Comparison of ENCODE assay signal across 8 mouse cellular contexts in the genomic region with DNA sequence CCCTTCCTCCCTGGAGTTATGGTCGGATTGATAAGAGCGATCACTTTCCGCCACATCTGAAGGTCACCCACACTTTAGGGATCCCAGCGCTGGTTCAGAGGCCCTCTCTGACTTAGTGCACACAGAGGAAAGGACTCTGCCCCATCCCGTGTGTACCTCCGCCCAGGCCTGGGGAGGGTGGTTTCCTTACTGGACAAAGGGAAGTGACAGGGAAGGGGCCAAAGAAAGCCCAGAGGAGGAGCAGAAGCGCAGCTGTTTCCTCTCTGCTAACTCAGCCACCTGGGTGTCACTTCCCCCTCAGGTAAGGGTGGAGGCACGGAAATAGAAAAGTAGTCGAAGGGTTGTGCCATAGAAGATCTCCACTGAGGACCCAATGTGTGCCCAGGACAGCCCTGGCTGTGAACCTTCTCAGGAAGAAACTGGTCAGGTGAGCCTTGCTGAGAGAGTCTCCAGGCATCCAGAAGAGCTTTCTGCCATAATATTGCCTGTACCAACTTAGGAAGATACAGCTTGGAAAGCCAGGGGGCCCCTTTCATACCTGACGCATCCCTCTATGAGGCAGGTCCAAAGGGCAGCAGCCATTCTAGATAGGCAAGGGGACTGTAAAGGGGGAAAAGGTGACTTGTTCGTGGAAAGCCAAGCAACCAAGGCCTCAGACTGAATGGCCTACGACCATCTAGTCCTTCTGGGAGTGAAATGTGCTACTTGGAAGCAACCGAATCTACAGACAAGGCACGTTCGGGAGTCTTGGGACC. TPM values are rescaled to one million over a fixed set of nuclear protein-coding genes. Genes with fewer than 3 reads are reported as not detected.
DNase-seq lines count a peak whose midpoint lies in the region; ATAC-seq and TF ChIP-seq lines count a peak whose summit lies in the region.
"Had no signal": no experiment of that assay in that cellular context is flagged by ENCODE, and none has a peak within 500 bp of the region (broad histone marks: within the 10 kb centered on the region; RNA-seq: fewer than 3 reads in every experiment).

No protein-coding gene starts in this region.

- peak overlapping the region; percentile 96 for H3K27ac ChIP-seq in heart, embryonic 15.5 days
- no peak overlapping the region for H3K27ac ChIP-seq in liver, embryonic 14.5 days
- H3K27ac ChIP-seq in forebrain, embryonic 14.5 days (ENCODE audit: low read depth, low read length), result no peak overlapping the region

- peak overlapping the region; percentile 43; the same call in 1 of the 2 replicates for H3K4me2 ChIP-seq in heart, embryonic 15.5 days
- no peak overlapping the region for H3K4me2 ChIP-seq in liver, embryonic 14.5 days (ENCODE audit: low read depth)
- no peak overlapping the region for H3K4me2 ChIP-seq in forebrain, embryonic 14.5 days (ENCODE audit: low read length)

- H3K4me3 ChIP-seq in heart, embryonic 15.5 days, result no peak overlapping the region
- H3K4me3 ChIP-seq in liver, embryonic 14.5 days (ENCODE audit: insufficient read depth in 1 of 2, low read depth in 2 of 2, low read length in 2 of 2), result no peak overlapping the region
- no peak overlapping the region for H3K4me3 ChIP-seq in forebrain, embryonic 14.5 days (ENCODE audit: low read depth, low read length)

- H3K36me3 ChIP-seq in heart, embryonic 15.5 days, result no peaks in the 10 kb centered on the region
- no peaks in the 10 kb centered on the region for H3K36me3 ChIP-seq in liver, embryonic 14.5 days (replicated peaks; ENCODE audit: control insufficient read depth, insufficient read depth, low read depth)
- no peaks in the 10 kb centered on the region for H3K36me3 ChIP-seq in forebrain, embryonic 14.5 days (ENCODE audit: control insufficient read depth, insufficient read depth, low read length)

- H3K4me1 ChIP-seq in heart, embryonic 15.5 days (replicated peaks), result peaks cover 96% of the 10 kb centered on the region
- H3K4me1 ChIP-seq in liver, embryonic 14.5 days (replicated peaks; ENCODE audit: control insufficient read depth in 2 of 2, insufficient read depth in 2 of 2, low read length in 1 of 2), result peaks cover 6 to 58% of the 10 kb centered on the region in 2 experiments
- H3K4me1 ChIP-seq in forebrain, embryonic 14.5 days (ENCODE audit: control insufficient read depth, insufficient read depth, low read length), result peaks cover 18% of the 10 kb centered on the region

- DNase-seq in spleen, postnatal 36 days (ENCODE audit: low spot score in 2 of 2), result peak; percentile 65 to 66
- no peak for DNase-seq in spleen, adult 12 weeks (ENCODE audit: low spot score)
- no peak for DNase-seq in liver, embryonic 14.5 days (ENCODE audit: low read depth in 3 of 3, low spot score in 3 of 3)
- DNase-seq in cerebellum, postnatal 25 days, result no peak
- no peak for DNase-seq in forebrain, embryonic 14.5 days (ENCODE audit: low spot score)
- DNase-seq in cerebellum, postnatal 14 days, result no peak

- ATAC-seq in heart, embryonic 15.5 days (replicated peaks; ENCODE audit: insufficient number of reproducible peaks, insufficient read depth, low FRiP score, low read depth), result no peak; the same call in 1 of the 2 replicates
- ATAC-seq in liver, embryonic 14.5 days (ENCODE audit: insufficient read depth), result peak; percentile 37; the same call in 1 of the 2 replicates
- no peak for ATAC-seq in forebrain, embryonic 14.5 days
- ATAC-seq: Patski had no signal

- H3K9me3 ChIP-seq in heart, embryonic 15.5 days (replicated peaks), result no peaks in the 10 kb centered on the region
- no peaks in the 10 kb centered on the region for H3K9me3 ChIP-seq in liver, embryonic 14.5 days (ENCODE audit: control insufficient read depth, low read length)
- no peaks in the 10 kb centered on the region for H3K9me3 ChIP-seq in forebrain, embryonic 14.5 days (replicated peaks; ENCODE audit: control insufficient read depth, low read length)

- 59% methylated on average over 15 of the region's 15 CpGs for WGBS in heart, embryonic 15.5 days
- 36% methylated on average over 15 of the region's 15 CpGs for WGBS in liver, embryonic 14.5 days (ENCODE audit: insufficient replicate concordance)
- WGBS in forebrain, embryonic 14.5 days, result 89% methylated on average over 15 of the region's 15 CpGs

- H3K27me3 ChIP-seq in heart, embryonic 15.5 days, result no peaks in the 10 kb centered on the region
- no peaks in the 10 kb centered on the region for H3K27me3 ChIP-seq in liver, embryonic 14.5 days (ENCODE audit: control insufficient read depth, insufficient read depth, low read length)
- no peaks in the 10 kb centered on the region for H3K27me3 ChIP-seq in forebrain, embryonic 14.5 days (replicated peaks; ENCODE audit: control insufficient read depth, insufficient read depth, low read length)
- H3K27me3 ChIP-seq: Patski had no signal

- H3K9ac ChIP-seq in heart, embryonic 15.5 days, result no peak overlapping the region
- H3K9ac ChIP-seq in liver, embryonic 14.5 days (replicated peaks), result no peak overlapping the region; the same call in 1 of the 2 replicates
- no peak overlapping the region; the same call in 1 of the 2 replicates for H3K9ac ChIP-seq in forebrain, embryonic 14.5 days (ENCODE audit: low read length)

- TF ChIP-seq EP300 in liver, embryonic 14.5 days (IDR thresholded peaks at IDR 0.05; ENCODE audit: low read depth), result no peak

- no peak for TF ChIP-seq CTCF in liver, embryonic 14.5 days (IDR thresholded peaks at IDR 0.05; ENCODE audit: low read depth)

RNA-seq across cellular contexts. Expression of a gene that starts 9.0 kb away (rescaled TPM):
- 5.3 and 7.2 TPM in 2 replicates for polyA plus RNA-seq in heart, embryonic 15.5 days (2015; fragmentation: Nextera tagmentation; extraction: Ambion mirVana)
- 1.2 and 1.6 TPM in 2 replicates for polyA plus RNA-seq in liver, embryonic 14.5 days (2012; rRNA removed)
- 0.50 and 0.67 TPM in 2 replicates for polyA plus RNA-seq in liver, embryonic 14.5 days (2014; fragmentation: Nextera tagmentation; extraction: Ambion mirVana)
- polyA plus RNA-seq in forebrain, embryonic 14.5 days (2014; fragmentation: Nextera tagmentation; extraction: Ambion mirVana), result 3.0 and 3.4 TPM in 2 replicates

Comparison
In these comparisons a context has a peak if more than half of its experiments do, and no peak if none do; other contexts are left out.
1. DNase-seq: peak in spleen, postnatal 36 days (2 of 2); none in spleen, adult 12 weeks (single experiment), liver, embryonic 14.5 days (0 of 3), cerebellum, postnatal 25 days (0 of 2), forebrain, embryonic 14.5 days (single experiment) and cerebellum, postnatal 14 days (0 of 2).